Mouse (Mus musculus): Measurements from ENCODE around the gene Opcml.

Gene Opcml

GRCm38 (mm10) chr9:28423407-28423806 lies 632.8 kb downstream of the Opcml start:
- DNase-seq (ENCODE audit: low read depth, low spot score) = no peak

- no peak for DNase-seq (ENCODE audit: low read depth, low spot score)
These were observed 641.6 kb downstream of the Opcml start for GRCm38 (mm10) chr9:28432159-28432558.

- no peak for DNase-seq (ENCODE audit: low read depth, low spot score)
These were observed 648.2 kb downstream of the Opcml start for GRCm38 (mm10) chr9:28438752-28439151.

- DNase-seq (ENCODE audit: low read depth, low spot score) = no peak
These were observed 649.0 kb downstream of the Opcml start for GRCm38 (mm10) chr9:28439433-28440191.

- DNase-seq (ENCODE audit: low read depth, low spot score) = no peak
These were observed 649.7 kb downstream of the Opcml start for GRCm38 (mm10) chr9:28440192-28440795.

GRCm38 (mm10) chr9:28444485-28444884 lies 653.9 kb downstream of the Opcml start:
- DNase-seq (ENCODE audit: low read depth, low spot score) = no peak

- DNase-seq (ENCODE audit: low read depth, low spot score) = no peak
These were observed 654.4 kb downstream of the Opcml start for GRCm38 (mm10) chr9:28444972-28445371.

- no peak for DNase-seq (ENCODE audit: low read depth, low spot score)
These were observed 655.3 kb downstream of the Opcml start for GRCm38 (mm10) chr9:28445863-28446262.

- DNase-seq (ENCODE audit: low read depth, low spot score) = no peak
These were observed 655.9 kb downstream of the Opcml start for GRCm38 (mm10) chr9:28446278-28447064.

- DNase-seq (ENCODE audit: low read depth, low spot score) = no peak
These were observed 661.9 kb downstream of the Opcml start for GRCm38 (mm10) chr9:28452509-28452908.

GRCm38 (mm10) chr9:28453062-28453461 lies 662.5 kb downstream of the Opcml start:
- DNase-seq (ENCODE audit: low read depth, low spot score) = no peak

GRCm38 (mm10) chr9:28457982-28458770 lies 667.6 kb downstream of the Opcml start:
- DNase-seq (ENCODE audit: low read depth, low spot score) = no peak

GRCm38 (mm10) chr9:28463622-28464021 lies 673.0 kb downstream of the Opcml start:
- no peak for DNase-seq (ENCODE audit: low read depth, low spot score)

- DNase-seq (ENCODE audit: low read depth, low spot score) = no peak
These were observed 678.8 kb downstream of the Opcml start for GRCm38 (mm10) chr9:28469419-28469818.

- DNase-seq (ENCODE audit: low read depth, low spot score) = no peak
These were observed 680.9 kb downstream of the Opcml start for GRCm38 (mm10) chr9:28471501-28471900.

GRCm38 (mm10) chr9:28474586-28474985 lies 684.0 kb downstream of the Opcml start:
- no peak for DNase-seq (ENCODE audit: low read depth, low spot score)

- DNase-seq (ENCODE audit: low read depth, low spot score) = no peak
These were observed 690.7 kb downstream of the Opcml start for GRCm38 (mm10) chr9:28481261-28481660.

GRCm38 (mm10) chr9:28488499-28488898 lies 697.9 kb downstream of the Opcml start:
- DNase-seq (ENCODE audit: low read depth, low spot score) = no peak

- no peak for DNase-seq (ENCODE audit: low read depth, low spot score)
These were observed 699.3 kb downstream of the Opcml start for GRCm38 (mm10) chr9:28489828-28490227.

- DNase-seq (ENCODE audit: low read depth, low spot score) = no peak
These were observed 699.8 kb downstream of the Opcml start for GRCm38 (mm10) chr9:28490410-28490809.

Measured in R1 (cell line).